Mouse (Mus musculus) CD8-positive naive resting alpha-beta T cell, adult 2 months (primary cell): ENCODE results near the gene Uhrf2.
"Not testable (repeated sequence)": the region's sequence is repeated elsewhere in the genome, so short reads cannot be mapped to it uniquely, and the experiment has no call there.

Source experiments
- DNase-seq, 2 experiments: peaks; one replicate each; pipeline ENCODE4 v3.0.0; 2022; ENCODE audit warnings: low read depth in 2 of 2, low spot score in 2 of 2

Uhrf2 gene

GRCm38 (mm10) chr19:30029894-30030635, at the start of gene Uhrf2:
Gene Uhrf2 (plus strand): TSS chr19:30030513.
- DNase-seq: peak; percentile 95 to 96

- DNase-seq: no peak
Measured at GRCm38 (mm10) chr19:29984208-29985005, 45.9 kb upstream of the Uhrf2 start.

GRCm38 (mm10) chr19:29986464-29987091, 43.7 kb upstream of the Uhrf2 start:
- no peak for DNase-seq

- no peak for DNase-seq
Measured at GRCm38 (mm10) chr19:30000406-30001365, 29.6 kb upstream of the Uhrf2 start.

- DNase-seq: no peak
Measured at GRCm38 (mm10) chr19:30001550-30001949, 28.8 kb upstream of the Uhrf2 start.

GRCm38 (mm10) chr19:30003621-30004020, 26.7 kb upstream of the Uhrf2 start, which contains the start of gene Trpd52l3:
Gene Trpd52l3 (plus strand): TSS chr19:30003790.
- DNase-seq: no peak

- no peak for DNase-seq
Measured at GRCm38 (mm10) chr19:30006371-30006770, 23.9 kb upstream of the Uhrf2 start.

- DNase-seq: no peak
Measured at GRCm38 (mm10) chr19:30010520-30011296, 19.6 kb upstream of the Uhrf2 start.

- no peak for DNase-seq
Measured at GRCm38 (mm10) chr19:30014331-30014730, 16.0 kb upstream of the Uhrf2 start.

GRCm38 (mm10) chr19:30016156-30016555, 14.2 kb upstream of the Uhrf2 start:
- DNase-seq: no peak

- DNase-seq: not testable (repeated sequence)
Measured at GRCm38 (mm10) chr19:30023419-30023818, 6.9 kb upstream of the Uhrf2 start.

GRCm38 (mm10) chr19:30029002-30029710, 1.2 kb upstream of the Uhrf2 start:
- no peak for DNase-seq

GRCm38 (mm10) chr19:30030636-30031467, 539 bp downstream of the Uhrf2 start:
- DNase-seq: no peak

- no peak for DNase-seq
Measured at GRCm38 (mm10) chr19:30031468-30031931, 1.2 kb downstream of the Uhrf2 start.

- DNase-seq: no peak
Measured at GRCm38 (mm10) chr19:30032206-30032605, 1.9 kb downstream of the Uhrf2 start.

GRCm38 (mm10) chr19:30035361-30035760, 5.0 kb downstream of the Uhrf2 start:
- no peak for DNase-seq

GRCm38 (mm10) chr19:30043691-30044090, 13.4 kb downstream of the Uhrf2 start:
- DNase-seq: no peak

- DNase-seq: no peak
Measured at GRCm38 (mm10) chr19:30044630-30045029, 14.3 kb downstream of the Uhrf2 start.
